Mouse (Mus musculus) c-Kit-negative CD71-positive TER-119-positive erythroid progenitor cells, embryonic 14.5 days (primary cell): ENCODE results near the gene Rpl35a.
"Not testable (repeated sequence)": the region's sequence is repeated elsewhere in the genome, so short reads cannot be mapped to it uniquely, and the experiment has no call there.

ENCODE experiments used
- DNase-seq: peaks from one replicate; pipeline ENCODE4 v3.0.0-alpha.2; 2013; ENCODE audit warnings: low read depth, low spot score

The Rpl35a gene

GRCm38 (mm10) chr16:33055655-33056054, 598 bp upstream of the Rpl35a start:
- no peak for DNase-seq

GRCm38 (mm10) chr16:33056786-33057185, 533 bp downstream of the Rpl35a start:
- no peak for DNase-seq

GRCm38 (mm10) chr16:33058033-33058432, 1.8 kb downstream of the Rpl35a start:
- no peak for DNase-seq

- not testable (repeated sequence) for DNase-seq
Observed at GRCm38 (mm10) chr16:33058656-33059055, 2.4 kb downstream of the Rpl35a start.

GRCm38 (mm10) chr16:33059471-33059870, 3.2 kb downstream of the Rpl35a start:
- DNase-seq: no peak

GRCm38 (mm10) chr16:33060926-33061325, 4.7 kb downstream of the Rpl35a start:
- no peak for DNase-seq

- no peak for DNase-seq
Observed at GRCm38 (mm10) chr16:33061400-33061799, 5.1 kb downstream of the Rpl35a start.

GRCm38 (mm10) chr16:33062024-33062681, 5.9 kb downstream of the Rpl35a start, which contains the start of gene Lmln:
Gene Lmln, plus strand, starts transcription at chr16:33062521.
- peak; percentile 78 for DNase-seq

- DNase-seq: peak; percentile 28
Observed at GRCm38 (mm10) chr16:33062682-33063131, 6.5 kb downstream of the Rpl35a start.

- no peak for DNase-seq
Observed at GRCm38 (mm10) chr16:33063267-33063666, 7.0 kb downstream of the Rpl35a start.

GRCm38 (mm10) chr16:33064636-33065035, 8.4 kb downstream of the Rpl35a start:
- DNase-seq: no peak

- DNase-seq: no peak
Observed at GRCm38 (mm10) chr16:33070928-33071327, 14.7 kb downstream of the Rpl35a start.

- no peak for DNase-seq
Observed at GRCm38 (mm10) chr16:33072871-33073557, 16.8 kb downstream of the Rpl35a start.

- DNase-seq: no peak
Observed at GRCm38 (mm10) chr16:33074967-33075366, 18.7 kb downstream of the Rpl35a start.

GRCm38 (mm10) chr16:33076078-33076477, 19.8 kb downstream of the Rpl35a start:
- no peak for DNase-seq

- DNase-seq: no peak
Observed at GRCm38 (mm10) chr16:33077069-33077627, 20.9 kb downstream of the Rpl35a start.

- DNase-seq: no peak
Observed at GRCm38 (mm10) chr16:33080063-33080462, 23.8 kb downstream of the Rpl35a start.

GRCm38 (mm10) chr16:33082951-33083350, 26.7 kb downstream of the Rpl35a start:
- DNase-seq: no peak

- no peak for DNase-seq
Observed at GRCm38 (mm10) chr16:33083996-33084395, 27.7 kb downstream of the Rpl35a start.

GRCm38 (mm10) chr16:33085666-33086065, 29.4 kb downstream of the Rpl35a start:
- DNase-seq: no peak
